7 mouse cellular contexts compared by ENCODE assay signal in the genomic region with DNA sequence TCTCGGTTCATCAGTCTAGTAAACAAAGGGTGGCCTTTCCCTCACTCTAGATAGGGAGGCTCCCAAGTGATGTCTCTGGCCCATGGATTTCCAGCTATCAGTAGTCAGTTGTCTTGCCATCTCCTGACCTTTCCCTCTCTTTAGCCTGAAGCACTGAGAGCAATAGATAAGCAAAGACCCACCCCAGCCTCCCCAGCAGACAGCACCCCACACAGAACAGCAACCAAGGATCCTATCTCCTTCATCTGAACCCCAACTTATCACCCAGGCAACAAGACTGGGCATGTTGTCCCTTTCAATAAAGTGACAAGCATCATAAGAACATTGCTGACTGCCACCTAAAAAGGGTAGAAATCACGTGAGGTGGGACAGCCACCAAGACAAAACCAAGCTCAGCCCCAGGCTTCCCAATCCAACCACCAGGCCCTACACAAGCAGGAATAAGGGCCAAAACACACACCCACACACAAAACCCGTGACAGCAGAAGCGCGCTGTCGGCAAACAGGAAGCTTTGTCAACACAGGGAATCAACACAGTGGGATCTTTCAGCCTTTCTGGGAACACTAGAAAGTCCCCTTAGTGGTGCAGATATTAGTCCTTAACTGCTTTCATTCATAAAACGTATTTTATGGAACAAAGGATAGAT. TPM values are rescaled to one million over a fixed set of nuclear protein-coding genes. Genes with fewer than 3 reads are reported as not detected.
DNase-seq lines count a peak whose midpoint lies in the region; ATAC-seq and TF ChIP-seq lines count a peak whose summit lies in the region.

No protein-coding gene starts in this region.

- H3K4me3 ChIP-seq in CH12.LX (replicated peaks in 1 of 3; ENCODE audit: low read depth in 2 of 3, low read length in 2 of 3, poor library complexity in 1 of 3) = peak overlapping the region; percentile 88 to 95 (median 89)
- peak overlapping the region; percentile 67 to 99 for H3K4me3 ChIP-seq in MEL (ENCODE audit: control insufficient read depth in 1 of 2, insufficient read depth in 1 of 2, low read depth in 2 of 2, low read length in 2 of 2)
- peak overlapping the region; percentile 78 for H3K4me3 ChIP-seq in hindbrain, postnatal 0 days (ENCODE audit: low read length)
- H3K4me3 ChIP-seq in liver, embryonic 13.5 days (replicated peaks) = peak overlapping the region; percentile 76
- peak overlapping the region; percentile 83 for H3K4me3 ChIP-seq in neural tube, embryonic 15.5 days (replicated peaks)

- peaks cover 24 to 85% of the 10 kb centered on the region in 2 experiments for H3K4me1 ChIP-seq in CH12.LX (ENCODE audit: control insufficient read depth in 1 of 2, insufficient read depth in 2 of 2)
- peaks cover 2 to 10% of the 10 kb centered on the region in 2 experiments; a peak in 3 of 4 replicates for H3K4me1 ChIP-seq in MEL (ENCODE audit: control insufficient read depth in 1 of 2, insufficient read depth in 2 of 2, low read length in 2 of 2)
- H3K4me1 ChIP-seq in hindbrain, postnatal 0 days (ENCODE audit: insufficient read depth, low read length) = peaks cover 27% of the 10 kb centered on the region
- H3K4me1 ChIP-seq in liver, embryonic 13.5 days (replicated peaks) = peaks cover 87% of the 10 kb centered on the region
- H3K4me1 ChIP-seq in neural tube, embryonic 15.5 days = peaks cover 76% of the 10 kb centered on the region

- in situ Hi-C loops in CH12.LX (cut with MboI; ENCODE audit: low pct_ligation_motif_present, low pct_unique_long_range_greater_than_20kb, low sequenced_read_pairs) = no loop called here

- DNase-seq in CH12.LX (ENCODE audit: extremely low read depth) (no peak), MEL (ENCODE audit: low read depth, low spot score) (peak; percentile 52)
- peak; percentile 61 for DNase-seq in fibroblast of lung, adult 2 months (ENCODE audit: low read depth)
- peak; percentile 65 for DNase-seq in hindbrain, postnatal 0 days (ENCODE audit: low spot score)
- DNase-seq in liver, embryonic 13.5 days = no peak
- no peak for DNase-seq in urinary bladder, postnatal 4 days (ENCODE audit: low spot score in 2 of 2)

- H3K9ac ChIP-seq in CH12.LX (ENCODE audit: insufficient read depth, low read depth) (peak overlapping the region; percentile 93; the same call in 1 of the 2 replicates), MEL (ENCODE audit: control insufficient read depth, low read depth, low read length, poor library complexity, severe bottlenecking) (peak overlapping the region; percentile 74)
- H3K9ac ChIP-seq in hindbrain, postnatal 0 days (replicated peaks; ENCODE audit: low read length) = peak overlapping the region; percentile 86
- peak overlapping the region; percentile 80 for H3K9ac ChIP-seq in liver, embryonic 13.5 days
- peak overlapping the region; percentile 98 for H3K9ac ChIP-seq in neural tube, embryonic 15.5 days (replicated peaks)

- dilution Hi-C loops in CH12.LX (cut with MboI; ENCODE audit: extremely low pct_ligation_motif_present, extremely low pct_unique_long_range_greater_than_20kb, low sequenced_read_pairs) = no loop called here

- no peak for TF ChIP-seq EP300 in CH12.LX (IDR thresholded peaks at IDR 0.05; ENCODE audit: low read length)
- 0 out of 4 replicates have a peak, but pooled peaks of 1 of the 2 experiments have one; percentile 13 for TF ChIP-seq EP300 in MEL (IDR thresholded peaks at IDR 0.05; ENCODE audit: low read depth in 1 of 2, low read length in 2 of 2)

- peak overlapping the region; percentile 60 for H3K4me2 ChIP-seq in CH12.LX (ENCODE audit: insufficient read depth, low read depth, poor library complexity, severe bottlenecking)
- H3K4me2 ChIP-seq in hindbrain, postnatal 0 days (ENCODE audit: low read depth, low read length) = peak overlapping the region; percentile 86
- H3K4me2 ChIP-seq in liver, embryonic 13.5 days = peak overlapping the region; percentile 96
- peak overlapping the region; percentile 78 for H3K4me2 ChIP-seq in neural tube, embryonic 15.5 days

- 3% methylated on average over 7 of the region's 7 CpGs for WGBS in hindbrain, postnatal 0 days
- WGBS in liver, embryonic 13.5 days (ENCODE audit: insufficient replicate concordance) = 17% methylated on average over 7 of the region's 7 CpGs
- WGBS in neural tube, embryonic 15.5 days = 12% methylated on average over 7 of the region's 7 CpGs

- no peaks in the 10 kb centered on the region for H3K27me3 ChIP-seq in CH12.LX (replicated peaks)
- H3K27me3 ChIP-seq in MEL (ENCODE audit: control insufficient read depth in 1 of 2, insufficient read depth in 2 of 2, low read length in 2 of 2) = no peaks in the 10 kb centered on the region
- H3K27me3 ChIP-seq in hindbrain, postnatal 0 days (ENCODE audit: insufficient read depth, low read length) = no peaks in the 10 kb centered on the region
- H3K27me3 ChIP-seq in liver, embryonic 13.5 days = 0 out of 2 replicates have a peak, but pooled peaks cover 4% of the 10 kb centered on the region
- H3K27me3 ChIP-seq in neural tube, embryonic 15.5 days (replicated peaks) = no peaks in the 10 kb centered on the region

- H3K79me2 ChIP-seq in CH12.LX (replicated peaks; ENCODE audit: control insufficient read depth, extremely low read depth, insufficient read depth, poor library complexity, severe bottlenecking) = no peaks in the 10 kb centered on the region
- peaks cover 2% of the 10 kb centered on the region; the same call in 1 of the 2 replicates for H3K79me2 ChIP-seq in MEL (ENCODE audit: control insufficient read depth, insufficient read depth, low read length, poor library complexity)

- H3K9me3 ChIP-seq in CH12.LX (replicated peaks; ENCODE audit: low read length) = no peaks in the 10 kb centered on the region
- H3K9me3 ChIP-seq in MEL (replicated peaks; ENCODE audit: insufficient read depth, low read length) = no peaks in the 10 kb centered on the region
- H3K9me3 ChIP-seq in hindbrain, postnatal 0 days (ENCODE audit: low read length) = no peaks in the 10 kb centered on the region
- H3K9me3 ChIP-seq in liver, embryonic 13.5 days (replicated peaks) = no peaks in the 10 kb centered on the region
- H3K9me3 ChIP-seq in neural tube, embryonic 15.5 days (replicated peaks) = no peaks in the 10 kb centered on the region

- TF ChIP-seq POLR2A in CH12.LX (IDR thresholded peaks at IDR 0.05; ENCODE audit: low read depth, low read length) = no peak
- TF ChIP-seq POLR2A in MEL (IDR thresholded peaks at IDR 0.05; ENCODE audit: control insufficient read depth in 1 of 2, insufficient read depth in 1 of 2, low read depth in 1 of 2, low read length in 2 of 2, poor library complexity in 1 of 2) = no peak

- H3K27ac ChIP-seq in CH12.LX (ENCODE audit: insufficient read depth, low read depth) = no peak overlapping the region
- H3K27ac ChIP-seq in MEL (ENCODE audit: control insufficient read depth, low read depth, low read length) = peak overlapping the region; percentile 20; the same call in 1 of the 2 replicates
- peak overlapping the region; percentile 90 for H3K27ac ChIP-seq in hindbrain, postnatal 0 days
- peak overlapping the region; percentile 88 for H3K27ac ChIP-seq in liver, embryonic 13.5 days
- peak overlapping the region; percentile 89 for H3K27ac ChIP-seq in neural tube, embryonic 15.5 days (replicated peaks)

- no peak for TF ChIP-seq RAD21 in CH12.LX (IDR thresholded peaks at IDR 0.05; ENCODE audit: low read depth, low read length)
- TF ChIP-seq RAD21 in MEL (IDR thresholded peaks at IDR 0.05; ENCODE audit: low read depth, low read length) = no peak

- H3K36me3 ChIP-seq in CH12.LX (replicated peaks in 1 of 2; ENCODE audit: control insufficient read depth in 1 of 2, insufficient read depth in 1 of 2, low read length in 1 of 2) (peaks cover 0 to 4% of the 10 kb centered on the region in 2 experiments), MEL (ENCODE audit: control insufficient read depth in 1 of 2, insufficient read depth in 2 of 2, low read length in 2 of 2) (no peaks in the 10 kb centered on the region; a peak in 1 of 4 replicates)
- H3K36me3 ChIP-seq in hindbrain, postnatal 0 days (ENCODE audit: insufficient read depth, low read length) = no peaks in the 10 kb centered on the region
- no peaks in the 10 kb centered on the region for H3K36me3 ChIP-seq in liver, embryonic 13.5 days
- no peaks in the 10 kb centered on the region for H3K36me3 ChIP-seq in neural tube, embryonic 15.5 days

- TF ChIP-seq CTCF in CH12.LX (conservative IDR thresholded peaks at IDR 0.05 in 1 of 2, IDR thresholded peaks at IDR 0.05 in 1 of 2; ENCODE audit: low read depth in 2 of 2, low read length in 2 of 2) = no peak
- TF ChIP-seq CTCF in MEL (IDR thresholded peaks at IDR 0.05 in 2 of 3, conservative IDR thresholded peaks at IDR 0.05 in 1 of 3; ENCODE audit: control insufficient read depth in 1 of 3, insufficient read depth in 1 of 3, low read depth in 2 of 3, low read length in 3 of 3, poor library complexity in 1 of 3, severe bottlenecking in 1 of 3) = no peak
- TF ChIP-seq CTCF in hindbrain, postnatal 0 days (IDR thresholded peaks at IDR 0.05; ENCODE audit: low read depth) = no peak

- ATAC-seq in hindbrain, postnatal 0 days = 0 out of 2 replicates have a peak, but pooled peaks have one; percentile 7
- ATAC-seq in liver, embryonic 13.5 days (ENCODE audit: low read depth) = peak; percentile 78
- ATAC-seq in neural tube, embryonic 15.5 days (ENCODE audit: low FRiP score) = no peak; the same call in 1 of the 2 replicates

TF ChIP-seq in CH12.LX, 34 proteins besides CTCF, POLR2A, EP300 and RAD21:
- TF ChIP-seq ETS1 (conservative IDR thresholded peaks at IDR 0.05; ENCODE audit: low read depth, low read length) (no peak), BHLHE40 (IDR thresholded peaks at IDR 0.05; ENCODE audit: low read depth, low read length) (peak; percentile 22; the same call in 1 of the 2 replicates)

TF ChIP-seq in MEL, 35 proteins besides CTCF, POLR2A, EP300 and RAD21 (continues in another document):
- TF ChIP-seq ETS1 (IDR thresholded peaks at IDR 0.05; ENCODE audit: low read depth, low read length) (0 out of 2 replicates have a peak, but pooled peaks have one; percentile 22), SMC3 (IDR thresholded peaks at IDR 0.05; ENCODE audit: low read depth, low read length) (no peak), ZC3H11A (IDR thresholded peaks at IDR 0.05; ENCODE audit: low read depth, low read length) (no peak), GABPA (IDR thresholded peaks at IDR 0.05; ENCODE audit: low read depth, low read length) (no peak), KAT2A (conservative IDR thresholded peaks at IDR 0.05; ENCODE audit: low read depth, low read length) (no peak), MAX (IDR thresholded peaks at IDR 0.05; ENCODE audit: low read length) (no peak)

RNA-seq across cellular contexts. Expression of a gene that starts 22.2 kb away (rescaled TPM):
- total RNA-seq in CH12.LX (2012; rRNA removed) (4.7 and 6.7 TPM in 2 replicates), CH12.LX (2014; rRNA removed) (5.3 and 6.1 TPM in 2 replicates), MEL (2012; rRNA removed) (1.2 and 1.7 TPM in 2 replicates)
- polyA plus RNA-seq in CH12.LX (2012; ENCODE audit: insufficient read length, low read depth) (6.9 and 7.5 TPM in 2 replicates), MEL (2012; ENCODE audit: insufficient read depth in 1 of 2, insufficient read length in 2 of 2, low read depth in 1 of 2, low replicate concordance in 2 of 2, missing spikeins in 1 of 2) (1 to 10 TPM in 1 of 2 experiments, not detected in 1; 3.9 TPM)
- 17.9 and 21.9 TPM in 2 replicates for total RNA-seq in hindbrain, postnatal 0 days (2014; rRNA removed)
- 9.4 and 9.8 TPM in 2 replicates for polyA plus RNA-seq in hindbrain, postnatal 0 days (2015; fragmentation: Nextera tagmentation; extraction: Ambion mirVana)
- 5.3 and 6.8 TPM in 2 replicates for polyA plus RNA-seq in liver, embryonic 13.5 days (2015; fragmentation: Nextera tagmentation; extraction: Ambion mirVana)
- polyA plus RNA-seq in neural tube, embryonic 15.5 days (2015; fragmentation: Nextera tagmentation; extraction: Ambion mirVana) = 13.2 and 15.5 TPM in 2 replicates

Comparison
In these comparisons a context has a peak if more than half of its experiments do, and no peak if none do; other contexts are left out.
1. DNase-seq: peak in MEL (single experiment), fibroblast of lung, adult 2 months (single experiment) and hindbrain, postnatal 0 days (single experiment); none in CH12.LX (single experiment), liver, embryonic 13.5 days (single experiment) and urinary bladder, postnatal 4 days (0 of 2).
2. Peak in every context shown above with its lines, with median percentiles within 50 percentile points of each other: H3K4me2 ChIP-seq, H3K4me3 ChIP-seq and H3K9ac ChIP-seq.